Mouse (Mus musculus) cerebellum, postnatal 10 days (tissue): Measurements from ENCODE around the gene Klhdc7a.
"Not testable (repeated sequence)": the region's sequence is repeated elsewhere in the genome, so short reads cannot be mapped to it uniquely, and the experiment has no call there.

Source experiments
- DNase-seq, 2 experiments: peaks; one replicate each; pipeline ENCODE4 v3.0.0; 2021; ENCODE audit warnings: mixed read lengths in 2 of 2

The Klhdc7a gene

GRCm38 (mm10) chr4:139967922-139968321 is at the start of gene Klhdc7a:
Klhdc7a (minus strand) TSS chr4:139968026.
- DNase-seq = peak; percentile 93 to 95

- DNase-seq = no peak
Measured at GRCm38 (mm10) chr4:140015916-140016315, 48.1 kb upstream of the Klhdc7a start.

GRCm38 (mm10) chr4:140010728-140011470 is 43.1 kb upstream of the Klhdc7a start:
- peak; percentile 67 to 72 for DNase-seq

GRCm38 (mm10) chr4:140004932-140005331 is 37.1 kb upstream of the Klhdc7a start:
- peak in 1 of 2 experiments; percentile 48 for DNase-seq

- peak; percentile 42 to 43 for DNase-seq
Measured at GRCm38 (mm10) chr4:140004170-140004569, 36.3 kb upstream of the Klhdc7a start.

- no peak for DNase-seq
Measured at GRCm38 (mm10) chr4:140002069-140002468, 34.2 kb upstream of the Klhdc7a start.

- DNase-seq = no peak
Measured at GRCm38 (mm10) chr4:140000911-140001310, 33.1 kb upstream of the Klhdc7a start.

- no peak for DNase-seq
Measured at GRCm38 (mm10) chr4:139999033-139999432, 31.2 kb upstream of the Klhdc7a start.

GRCm38 (mm10) chr4:139995659-139996058 is 27.8 kb upstream of the Klhdc7a start:
- DNase-seq = peak; percentile 28 to 35

GRCm38 (mm10) chr4:139993111-139993755 is 25.4 kb upstream of the Klhdc7a start:
- no peak for DNase-seq

- no peak for DNase-seq
Measured at GRCm38 (mm10) chr4:139986913-139987312, 19.1 kb upstream of the Klhdc7a start.

- no peak for DNase-seq
Measured at GRCm38 (mm10) chr4:139978716-139979115, 10.9 kb upstream of the Klhdc7a start.

- no peak for DNase-seq
Measured at GRCm38 (mm10) chr4:139977308-139977781, 9.5 kb upstream of the Klhdc7a start.

GRCm38 (mm10) chr4:139974506-139974905 is 6.7 kb upstream of the Klhdc7a start:
- DNase-seq = peak; percentile 66 to 67

GRCm38 (mm10) chr4:139967475-139967891 is 343 bp downstream of the Klhdc7a start:
- peak; percentile 51 to 57 for DNase-seq

GRCm38 (mm10) chr4:139966981-139967380 is 845 bp downstream of the Klhdc7a start:
- DNase-seq = peak in 1 of 2 experiments; percentile 36

GRCm38 (mm10) chr4:139965596-139966185 is 2.1 kb downstream of the Klhdc7a start:
- DNase-seq = peak; percentile 28 to 47

- no peak for DNase-seq
Measured at GRCm38 (mm10) chr4:139964406-139964805, 3.4 kb downstream of the Klhdc7a start.

GRCm38 (mm10) chr4:139963911-139964310 is 3.9 kb downstream of the Klhdc7a start:
- no peak for DNase-seq

- DNase-seq = no peak
Measured at GRCm38 (mm10) chr4:139963059-139963458, 4.8 kb downstream of the Klhdc7a start.

- no peak for DNase-seq
Measured at GRCm38 (mm10) chr4:139961816-139962215, 6.0 kb downstream of the Klhdc7a start.

- not testable (repeated sequence) for DNase-seq
Measured at GRCm38 (mm10) chr4:139961329-139961728, 6.5 kb downstream of the Klhdc7a start.

- peak; percentile 53 to 61 for DNase-seq
Measured at GRCm38 (mm10) chr4:139960724-139961315, 7.0 kb downstream of the Klhdc7a start.
